Mouse (Mus musculus): Measurements from ENCODE around the gene Il17rd. TPM values are rescaled to one million over a fixed set of nuclear protein-coding genes. Genes with fewer than 3 reads are reported as not detected.

Gene Il17rd
- total and polyA plus RNA-seq, 3 experiments: 0.04 TPM; not detected in 2

GRCm38 (mm10) chr14:27059224-27059558, 20.4 kb downstream of the Il17rd start:
- Histone ChIP-seq H3K36me3 (ENCODE audit: control insufficient read depth in 1 of 2, insufficient read depth in 2 of 2, low read length in 2 of 2) (no peaks in the 10 kb centered on the region), H3K9ac (ENCODE audit: control insufficient read depth, low read depth, low read length, poor library complexity, severe bottlenecking) (no peak overlapping the region), H3K9me3 (replicated peaks; ENCODE audit: insufficient read depth, low read length) (no peaks in the 10 kb centered on the region), H3K4me1 (ENCODE audit: control insufficient read depth in 1 of 2, insufficient read depth in 2 of 2, low read length in 2 of 2) (no peaks in the 10 kb centered on the region), H3K79me2 (ENCODE audit: control insufficient read depth, insufficient read depth, low read length, poor library complexity) (no peaks in the 10 kb centered on the region), H3K27me3 (ENCODE audit: control insufficient read depth in 1 of 2, insufficient read depth in 2 of 2, low read length in 2 of 2) (peaks cover 8 to 17% of the 10 kb centered on the region in 2 experiments), H3K4me3 (ENCODE audit: control insufficient read depth in 1 of 2, insufficient read depth in 1 of 2, low read depth in 2 of 2, low read length in 2 of 2) (no peak overlapping the region), H3K27ac (ENCODE audit: control insufficient read depth, low read depth, low read length) (no peak overlapping the region)
- TF ChIP-seq POLR2A (IDR thresholded peaks at IDR 0.05; ENCODE audit: control insufficient read depth in 1 of 2, insufficient read depth in 1 of 2, low read depth in 1 of 2, low read length in 2 of 2, poor library complexity in 1 of 2) (no peak), ETS1 (IDR thresholded peaks at IDR 0.05; ENCODE audit: low read depth, low read length) (no peak), CHD1 (IDR thresholded peaks at IDR 0.05; ENCODE audit: low read depth, low read length) (no peak), CTCF (IDR thresholded peaks at IDR 0.05 in 2 of 3, conservative IDR thresholded peaks at IDR 0.05 in 1 of 3; ENCODE audit: control insufficient read depth in 1 of 3, insufficient read depth in 1 of 3, low read depth in 2 of 3, low read length in 3 of 3, poor library complexity in 1 of 3, severe bottlenecking in 1 of 3) (no peak), USF2 (IDR thresholded peaks at IDR 0.05; ENCODE audit: borderline replicate concordance in 1 of 2, insufficient read depth in 1 of 2, low read depth in 1 of 2, low read length in 2 of 2) (no peak), UBTF (IDR thresholded peaks at IDR 0.05; ENCODE audit: borderline replicate concordance, insufficient read depth, low read depth, low read length) (no peak), MAFK (IDR thresholded peaks at IDR 0.05; ENCODE audit: borderline replicate concordance, low read depth, low read length) (no peak), RCOR1 (IDR thresholded peaks at IDR 0.05; ENCODE audit: low read depth, low read length) (no peak), CHD2 (IDR thresholded peaks at IDR 0.05; ENCODE audit: low read length) (no peak), KAT2A (conservative IDR thresholded peaks at IDR 0.05; ENCODE audit: low read depth, low read length) (no peak), TCF12 (IDR thresholded peaks at IDR 0.05; ENCODE audit: low read depth, low read length) (no peak), ZMIZ1 (IDR thresholded peaks at IDR 0.05; ENCODE audit: low read depth, low read length) (no peak), MAX (IDR thresholded peaks at IDR 0.05; ENCODE audit: low read length) (no peak), MEF2A (IDR thresholded peaks at IDR 0.05; ENCODE audit: extremely low read depth, insufficient replicate concordance, low read depth, low read length, poor library complexity, severe bottlenecking) (no peak), POLR2AphosphoS2 (IDR thresholded peaks at IDR 0.05; ENCODE audit: low read length) (no peak), MYB (IDR thresholded peaks at IDR 0.05; ENCODE audit: low read depth, low read length) (no peak), ELF1 (IDR thresholded peaks at IDR 0.05; ENCODE audit: low read depth, low read length) (no peak), ZNF384 (IDR thresholded peaks at IDR 0.05; ENCODE audit: low read depth, low read length) (no peak), JUND (IDR thresholded peaks at IDR 0.05; ENCODE audit: low read depth, low read length) (no peak), HCFC1 (IDR thresholded peaks at IDR 0.05; ENCODE audit: low read depth, low read length) (no peak)
- no peak for DNase-seq (ENCODE audit: low read depth, low spot score)

GRCm38 (mm10) chr14:27063338-27063737, 24.6 kb downstream of the Il17rd start:
- Histone ChIP-seq H3K4me1 (ENCODE audit: control insufficient read depth in 1 of 2, insufficient read depth in 2 of 2, low read length in 2 of 2) (no peaks in the 10 kb centered on the region), H3K9ac (ENCODE audit: control insufficient read depth, low read depth, low read length, poor library complexity, severe bottlenecking) (no peak overlapping the region), H3K27ac (ENCODE audit: control insufficient read depth, low read depth, low read length) (no peak overlapping the region), H3K36me3 (ENCODE audit: control insufficient read depth in 1 of 2, insufficient read depth in 2 of 2, low read length in 2 of 2) (no peaks in the 10 kb centered on the region), H3K9me3 (replicated peaks; ENCODE audit: insufficient read depth, low read length) (no peaks in the 10 kb centered on the region), H3K4me3 (ENCODE audit: control insufficient read depth in 1 of 2, insufficient read depth in 1 of 2, low read depth in 2 of 2, low read length in 2 of 2) (no peak overlapping the region), H3K27me3 (ENCODE audit: control insufficient read depth in 1 of 2, insufficient read depth in 2 of 2, low read length in 2 of 2) (peaks cover 4 to 15% of the 10 kb centered on the region in 2 experiments), H3K79me2 (ENCODE audit: control insufficient read depth, insufficient read depth, low read length, poor library complexity) (no peaks in the 10 kb centered on the region)
- TF ChIP-seq ZKSCAN1 (IDR thresholded peaks at IDR 0.05; ENCODE audit: low read depth, low read length) (no peak), UBTF (IDR thresholded peaks at IDR 0.05; ENCODE audit: borderline replicate concordance, insufficient read depth, low read depth, low read length) (no peak)
- DNase-seq (ENCODE audit: low read depth, low spot score): no peak
